Mouse (Mus musculus): ENCODE results near the gene Brms1l. TPM values are rescaled to one million over a fixed set of nuclear protein-coding genes. Genes with fewer than 3 reads are reported as not detected.

Gene Brms1l
- 18.0 TPM for polyA plus RNA-seq (2017; shearing (Covaris generic))

GRCm38 (mm10) chr12:55836199-55836951 lies at the start of gene Brms1l:
Gene Brms1l, plus strand, starts transcription at chr12:55836324.

GRCm38 (mm10) chr12:55820661-55821314 lies 15.3 kb upstream of the Brms1l start, which contains the start of gene Ralgapa1:
Gene Ralgapa1, minus strand, starts transcription at chr12:55821167.

Other genes with a start within 250 kb of the Brms1l start
- 0.11 TPM for gene Insm2, start 236.9 kb upstream of the Brms1l start, polyA plus RNA-seq (2017; shearing (Covaris generic))
- gene Ralgapa1, start 15.2 kb upstream of the Brms1l start, polyA plus RNA-seq (2017; shearing (Covaris generic)), result 55.3 TPM